Mouse (Mus musculus) MEL (cell line): ENCODE results near the gene Mgat5.

Source experiments
- CTCF ChIP-seq, 3 experiments: IDR thresholded peaks in 2 of 3; conservative IDR thresholded peaks in 1 of 3; 2 replicates each; pipeline ENCODE4 v1.5.1; 2011 to 2012; ENCODE audit warnings: low read length in 3 of 3, low read depth in 2 of 3, mild to moderate bottlenecking in 2 of 3, improper control_type of control experiment in 1 of 3, inconsistent platforms in 1 of 3, mixed read lengths in 1 of 3, moderate library complexity in 1 of 3; ENCODE audit not compliant: control insufficient read depth in 1 of 3, insufficient read depth in 1 of 3, poor library complexity in 1 of 3, severe bottlenecking in 1 of 3
- ELF1 ChIP-seq: IDR thresholded peaks from 2 replicates; pipeline ENCODE4 v1.6.1; 2014; ENCODE audit warnings: low read depth, mild to moderate bottlenecking, inconsistent platforms, low read length, improper control_type of control experiment, moderate library complexity
- EP300 ChIP-seq, 2 experiments: IDR thresholded peaks; 2 replicates each; pipeline ENCODE4 v1.6.1; 2011; ENCODE audit warnings: improper control_type of control experiment in 2 of 2, low read length in 2 of 2, low read depth in 1 of 2, mild to moderate bottlenecking in 1 of 2
- GATA1 ChIP-seq: IDR thresholded peaks from 2 replicates; pipeline ENCODE4 v1.6.1; 2011; ENCODE audit warnings: low read depth, low read length, improper control_type of control experiment
- HCFC1 ChIP-seq: IDR thresholded peaks from 2 replicates; pipeline ENCODE4 v1.6.1; 2012; ENCODE audit warnings: low read depth, mild to moderate bottlenecking, inconsistent platforms, low read length, improper control_type of control experiment, moderate library complexity
- MAX ChIP-seq: IDR thresholded peaks from 2 replicates; pipeline ENCODE4 v1.6.1; 2011; ENCODE audit warnings: low read length, improper control_type of control experiment
- MXI1 ChIP-seq: IDR thresholded peaks from 2 replicates; pipeline ENCODE4 v1.6.1; 2011; ENCODE audit warnings: mild to moderate bottlenecking, low read depth, low read length, improper control_type of control experiment
- MYC ChIP-seq: IDR thresholded peaks from 2 replicates; pipeline ENCODE4 v1.6.1; 2011; ENCODE audit warnings: low read depth, mild to moderate bottlenecking, low read length, improper control_type of control experiment, moderate library complexity
- NRF1 ChIP-seq: IDR thresholded peaks from 2 replicates; pipeline ENCODE4 v1.6.1; 2014; ENCODE audit warnings: low read depth, mild to moderate bottlenecking, inconsistent platforms, low read length, improper control_type of control experiment, moderate library complexity; ENCODE audit not compliant: poor library complexity, insufficient read depth, severe bottlenecking
- SMC3 ChIP-seq: IDR thresholded peaks from 2 replicates; pipeline ENCODE4 v1.6.1; 2011; ENCODE audit warnings: low read depth, low read length, improper control_type of control experiment

GRCm38 (mm10) chr1:127169516-127169915 is 35.3 kb upstream of the Mgat5 start:
- no peak for TF ChIP-seq HCFC1
- no peak for TF ChIP-seq GATA1
- no peak for TF ChIP-seq EP300 (IDR thresholded peaks at IDR 0.05; ENCODE audit: low read depth in 1 of 2, low read length in 2 of 2)
- TF ChIP-seq MXI1: no peak
- TF ChIP-seq CTCF (IDR thresholded peaks at IDR 0.05 in 2 of 3, conservative IDR thresholded peaks at IDR 0.05 in 1 of 3; ENCODE audit: control insufficient read depth in 1 of 3, insufficient read depth in 1 of 3, low read depth in 2 of 3, low read length in 3 of 3, poor library complexity in 1 of 3, severe bottlenecking in 1 of 3): no peak
- no peak for TF ChIP-seq MAX
- no peak for TF ChIP-seq SMC3
- no peak for TF ChIP-seq ELF1
- TF ChIP-seq NRF1: no peak
- no peak for TF ChIP-seq MYC
